Mouse (Mus musculus): Measurements from ENCODE around the gene Atp2c1. TPM values are rescaled to one million over a fixed set of nuclear protein-coding genes. Genes with fewer than 3 reads are reported as not detected.

The Atp2c1 gene
- polyA plus RNA-seq, 1 experiment from 2014 or later = 63.9 TPM

DNA sequence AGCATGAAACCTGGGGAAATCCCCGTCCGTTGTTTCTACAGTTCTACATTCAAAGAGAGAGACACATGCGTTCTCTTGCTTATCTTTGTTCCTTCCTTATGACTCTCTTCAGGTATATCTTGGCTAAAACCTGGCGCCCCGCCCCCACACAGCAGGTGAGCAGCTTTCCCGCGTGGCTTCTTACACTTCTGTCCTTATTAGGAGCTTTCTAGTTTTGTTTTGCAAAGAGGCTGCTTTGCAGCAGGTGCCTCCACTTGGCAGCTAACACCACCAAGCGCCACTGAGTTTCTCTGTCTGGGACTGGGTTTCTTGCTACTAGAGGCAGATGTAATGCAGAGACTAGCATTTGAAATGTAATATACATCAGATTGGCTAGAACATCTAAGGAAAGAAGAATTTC is 10.4 kb upstream of the Atp2c1 start:
- H3K27ac ChIP-seq (replicated peaks; ENCODE audit: low read depth, low read length) = no peak overlapping the region
- no peak overlapping the region for H3K9ac ChIP-seq (replicated peaks; ENCODE audit: low read length)
- ATAC-seq (replicated peaks; ENCODE audit: insufficient number of reproducible peaks, low FRiP score, low TSS enrichment, low read depth) = no peak
- H3K4me3 ChIP-seq (ENCODE audit: low read depth, low read length) = no peak overlapping the region
- no peaks in the 10 kb centered on the region for H3K9me3 ChIP-seq (replicated peaks; ENCODE audit: control insufficient read depth, low read length)
- no peak overlapping the region for H3K4me2 ChIP-seq (ENCODE audit: low read depth, low read length)
- no peaks in the 10 kb centered on the region for H3K36me3 ChIP-seq (replicated peaks; ENCODE audit: control insufficient read depth, insufficient read depth, low read depth, low read length)
- WGBS = 30% methylated on average over 8 of the region's 8 CpGs
- DNase-seq (ENCODE audit: low spot score) = no peak
- H3K27me3 ChIP-seq (ENCODE audit: control insufficient read depth, insufficient read depth, low read length) = no peaks in the 10 kb centered on the region
- H3K4me1 ChIP-seq (ENCODE audit: control insufficient read depth, insufficient read depth, low read length) = no peaks in the 10 kb centered on the region

DNA sequence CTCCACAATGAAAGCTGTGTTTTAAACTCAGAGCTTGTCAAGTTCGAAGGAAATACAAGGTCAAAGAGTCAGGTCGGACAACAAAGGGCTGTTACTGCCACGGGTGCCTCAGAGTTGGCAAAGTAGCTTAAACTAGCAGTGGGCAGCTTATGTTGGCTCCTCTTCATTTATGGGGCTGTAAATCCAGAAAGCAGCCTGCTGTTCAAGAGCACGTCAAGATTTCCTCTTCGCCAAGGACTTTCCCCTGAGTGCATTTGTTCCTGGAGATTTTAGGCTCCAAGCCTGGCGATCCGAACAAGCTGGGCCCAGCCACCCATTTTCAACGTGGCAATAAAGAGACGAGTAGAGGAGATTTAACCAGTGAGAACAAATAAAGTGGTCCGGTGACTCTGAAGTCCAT is 9.8 kb upstream of the Atp2c1 start:
- H3K27ac ChIP-seq (replicated peaks; ENCODE audit: low read depth, low read length) = no peak overlapping the region
- no peak overlapping the region for H3K4me2 ChIP-seq (ENCODE audit: low read depth, low read length)
- no peaks in the 10 kb centered on the region for H3K9me3 ChIP-seq (replicated peaks; ENCODE audit: control insufficient read depth, low read length)
- H3K9ac ChIP-seq (replicated peaks; ENCODE audit: low read length) = no peak overlapping the region
- 53% methylated on average over 10 of the region's 10 CpGs for WGBS
- H3K4me1 ChIP-seq (ENCODE audit: control insufficient read depth, insufficient read depth, low read length) = no peaks in the 10 kb centered on the region
- H3K36me3 ChIP-seq (replicated peaks; ENCODE audit: control insufficient read depth, insufficient read depth, low read depth, low read length) = no peaks in the 10 kb centered on the region
- no peaks in the 10 kb centered on the region for H3K27me3 ChIP-seq (ENCODE audit: control insufficient read depth, insufficient read depth, low read length)
- ATAC-seq (replicated peaks; ENCODE audit: insufficient number of reproducible peaks, low FRiP score, low TSS enrichment, low read depth) (no peak), DNase-seq (ENCODE audit: low spot score) (no peak)
- no peak overlapping the region for H3K4me3 ChIP-seq (ENCODE audit: low read depth, low read length)

DNA sequence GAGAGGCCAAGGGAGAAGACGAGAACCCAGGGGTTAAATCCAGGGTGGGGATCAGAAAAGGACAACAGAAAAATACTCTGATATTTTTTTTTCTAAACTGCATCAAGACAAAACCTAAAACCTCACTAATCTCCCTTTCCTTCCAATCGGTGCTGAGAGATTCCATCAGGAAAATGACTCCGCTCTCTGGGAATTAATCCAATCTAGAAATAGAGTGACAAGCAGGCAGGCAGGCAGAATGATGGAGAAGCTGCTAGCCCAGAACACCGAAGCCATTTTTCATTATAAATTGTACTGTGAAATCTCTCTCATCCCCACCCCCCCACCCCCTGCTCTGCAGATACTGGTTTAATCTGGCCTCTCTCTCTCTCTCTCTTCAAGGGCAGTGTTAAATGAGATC is 1.8 kb downstream of the Atp2c1 start:
- ATAC-seq (replicated peaks; ENCODE audit: insufficient number of reproducible peaks, low FRiP score, low TSS enrichment, low read depth) (no peak), DNase-seq (ENCODE audit: low spot score) (no peak)
- no peaks in the 10 kb centered on the region for H3K27me3 ChIP-seq (ENCODE audit: control insufficient read depth, insufficient read depth, low read length)
- 46% methylated on average over 4 of the region's 4 CpGs for WGBS
- no peak overlapping the region for H3K4me2 ChIP-seq (ENCODE audit: low read depth, low read length)
- H3K36me3 ChIP-seq (replicated peaks; ENCODE audit: control insufficient read depth, insufficient read depth, low read depth, low read length) = no peaks in the 10 kb centered on the region
- H3K9ac ChIP-seq (replicated peaks; ENCODE audit: low read length) = no peak overlapping the region
- no peak overlapping the region for H3K4me3 ChIP-seq (ENCODE audit: low read depth, low read length)
- no peaks in the 10 kb centered on the region for H3K4me1 ChIP-seq (ENCODE audit: control insufficient read depth, insufficient read depth, low read length)
- H3K9me3 ChIP-seq (replicated peaks; ENCODE audit: control insufficient read depth, low read length) = no peaks in the 10 kb centered on the region
- H3K27ac ChIP-seq (replicated peaks; ENCODE audit: low read depth, low read length) = no peak overlapping the region

DNA sequence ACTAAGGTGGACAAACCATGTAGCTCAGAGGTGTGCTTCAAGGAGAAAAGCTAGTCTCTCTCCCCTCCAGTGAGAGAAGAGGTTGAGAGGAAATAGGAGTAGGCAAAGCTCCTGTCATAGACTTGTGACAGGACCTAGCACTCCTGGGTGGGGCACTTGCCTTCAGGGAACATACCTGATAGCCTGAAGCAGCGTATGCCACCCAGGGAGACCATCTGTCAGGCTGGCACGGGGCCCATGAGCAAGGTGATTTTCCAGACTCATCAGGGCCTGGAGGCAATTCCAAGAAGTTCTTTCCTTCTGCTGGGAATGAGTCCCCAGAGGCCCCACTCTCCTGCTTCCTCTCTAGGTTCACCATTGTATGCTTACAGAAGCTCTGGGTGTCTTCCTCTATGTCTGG is 4.1 kb downstream of the Atp2c1 start:
- Histone ChIP-seq H3K9me3 (replicated peaks; ENCODE audit: control insufficient read depth, low read length) (no peaks in the 10 kb centered on the region), H3K4me1 (ENCODE audit: control insufficient read depth, insufficient read depth, low read length) (no peaks in the 10 kb centered on the region), H3K4me3 (ENCODE audit: low read depth, low read length) (no peak overlapping the region), H3K27me3 (ENCODE audit: control insufficient read depth, insufficient read depth, low read length) (no peaks in the 10 kb centered on the region), H3K27ac (replicated peaks; ENCODE audit: low read depth, low read length) (no peak overlapping the region), H3K36me3 (replicated peaks; ENCODE audit: control insufficient read depth, insufficient read depth, low read depth, low read length) (no peaks in the 10 kb centered on the region), H3K9ac (replicated peaks; ENCODE audit: low read length) (no peak overlapping the region), H3K4me2 (ENCODE audit: low read depth, low read length) (no peak overlapping the region)
- no peak for ATAC-seq (replicated peaks; ENCODE audit: insufficient number of reproducible peaks, low FRiP score, low TSS enrichment, low read depth)
- 71% methylated on average over 2 of the region's 2 CpGs for WGBS
- no peak for DNase-seq (ENCODE audit: low spot score)

DNA sequence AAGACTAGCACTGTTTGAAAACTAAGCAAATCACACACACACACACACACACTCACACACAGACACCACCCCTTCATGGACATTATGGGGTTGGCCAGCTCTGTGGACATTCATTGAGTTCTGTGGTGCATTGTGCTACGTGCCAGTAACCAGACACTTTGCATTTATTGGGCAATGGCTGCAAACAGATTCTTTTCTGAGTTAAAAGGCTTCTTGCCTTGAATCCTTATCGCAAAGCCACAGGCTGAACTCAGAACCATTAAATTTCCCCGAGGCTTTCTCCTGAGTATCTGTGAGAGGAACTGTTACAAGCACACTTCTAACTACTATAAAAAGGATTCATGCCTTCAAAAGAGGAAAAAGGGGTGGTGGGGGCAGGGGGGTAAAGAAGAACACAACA is 5.1 kb downstream of the Atp2c1 start:
- H3K4me2 ChIP-seq (ENCODE audit: low read depth, low read length) = no peak overlapping the region
- H3K27me3 ChIP-seq (ENCODE audit: control insufficient read depth, insufficient read depth, low read length) = no peaks in the 10 kb centered on the region
- no peaks in the 10 kb centered on the region for H3K4me1 ChIP-seq (ENCODE audit: control insufficient read depth, insufficient read depth, low read length)
- DNase-seq (ENCODE audit: low spot score) (no peak), ATAC-seq (replicated peaks; ENCODE audit: insufficient number of reproducible peaks, low FRiP score, low TSS enrichment, low read depth) (no peak)
- H3K27ac ChIP-seq (replicated peaks; ENCODE audit: low read depth, low read length) = no peak overlapping the region
- 52% methylated on average over 3 of the region's 3 CpGs for WGBS
- no peak overlapping the region for H3K4me3 ChIP-seq (ENCODE audit: low read depth, low read length)
- H3K9me3 ChIP-seq (replicated peaks; ENCODE audit: control insufficient read depth, low read length) = no peaks in the 10 kb centered on the region
- H3K9ac ChIP-seq (replicated peaks; ENCODE audit: low read length) = no peak overlapping the region
- H3K36me3 ChIP-seq (replicated peaks; ENCODE audit: control insufficient read depth, insufficient read depth, low read depth, low read length) = no peaks in the 10 kb centered on the region

DNA sequence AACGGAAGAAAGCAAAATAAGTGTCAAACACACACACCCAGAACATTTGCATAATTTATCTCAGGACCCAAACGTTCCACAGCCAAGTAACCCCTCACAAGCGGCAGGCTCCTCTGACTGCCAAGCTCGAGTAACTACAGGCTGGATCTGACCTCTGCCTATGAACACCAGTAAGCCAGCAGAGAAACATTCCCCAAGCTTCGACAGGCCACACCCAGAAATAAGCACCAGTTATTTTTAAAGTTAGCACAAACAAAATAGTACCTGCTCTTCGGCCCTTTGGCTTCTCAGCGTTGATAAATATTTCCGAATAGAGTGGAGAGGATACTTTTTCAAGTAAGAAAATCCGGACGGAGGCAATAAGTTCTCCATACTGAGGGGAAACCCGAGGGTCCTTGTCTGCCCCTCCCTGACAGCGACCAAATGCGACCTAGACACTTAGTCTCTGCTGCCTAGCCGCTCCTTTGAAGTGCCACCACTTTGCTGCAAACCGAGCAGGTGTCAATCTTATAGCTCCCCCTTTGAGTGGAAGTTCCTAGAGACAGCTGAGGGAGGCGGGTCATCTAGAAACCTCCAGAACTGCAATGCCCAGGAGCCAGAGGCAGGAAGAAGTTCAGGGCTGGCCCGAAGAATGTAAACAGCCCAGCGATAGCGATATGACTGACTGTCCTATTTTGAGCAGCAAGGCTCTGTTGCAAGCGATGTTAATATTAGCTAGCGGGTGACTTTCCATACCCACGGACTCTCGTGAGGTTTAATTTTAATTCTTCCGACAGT is 6.2 kb downstream of the Atp2c1 start:
- ATAC-seq (replicated peaks; ENCODE audit: insufficient number of reproducible peaks, low FRiP score, low TSS enrichment, low read depth) = no peak
- no peak overlapping the region for H3K4me2 ChIP-seq (ENCODE audit: low read depth, low read length)
- DNase-seq (ENCODE audit: low spot score) = no peak
- no peaks in the 10 kb centered on the region for H3K36me3 ChIP-seq (replicated peaks; ENCODE audit: control insufficient read depth, insufficient read depth, low read depth, low read length)
- no peaks in the 10 kb centered on the region for H3K9me3 ChIP-seq (replicated peaks; ENCODE audit: control insufficient read depth, low read length)
- no peak overlapping the region for H3K4me3 ChIP-seq (ENCODE audit: low read depth, low read length)
- H3K27ac ChIP-seq (replicated peaks; ENCODE audit: low read depth, low read length) = no peak overlapping the region
- H3K27me3 ChIP-seq (ENCODE audit: control insufficient read depth, insufficient read depth, low read length) = no peaks in the 10 kb centered on the region
- no peak overlapping the region for H3K9ac ChIP-seq (replicated peaks; ENCODE audit: low read length)
- no peaks in the 10 kb centered on the region for H3K4me1 ChIP-seq (ENCODE audit: control insufficient read depth, insufficient read depth, low read length)
- WGBS = 62% methylated on average over 24 of the region's 24 CpGs

DNA sequence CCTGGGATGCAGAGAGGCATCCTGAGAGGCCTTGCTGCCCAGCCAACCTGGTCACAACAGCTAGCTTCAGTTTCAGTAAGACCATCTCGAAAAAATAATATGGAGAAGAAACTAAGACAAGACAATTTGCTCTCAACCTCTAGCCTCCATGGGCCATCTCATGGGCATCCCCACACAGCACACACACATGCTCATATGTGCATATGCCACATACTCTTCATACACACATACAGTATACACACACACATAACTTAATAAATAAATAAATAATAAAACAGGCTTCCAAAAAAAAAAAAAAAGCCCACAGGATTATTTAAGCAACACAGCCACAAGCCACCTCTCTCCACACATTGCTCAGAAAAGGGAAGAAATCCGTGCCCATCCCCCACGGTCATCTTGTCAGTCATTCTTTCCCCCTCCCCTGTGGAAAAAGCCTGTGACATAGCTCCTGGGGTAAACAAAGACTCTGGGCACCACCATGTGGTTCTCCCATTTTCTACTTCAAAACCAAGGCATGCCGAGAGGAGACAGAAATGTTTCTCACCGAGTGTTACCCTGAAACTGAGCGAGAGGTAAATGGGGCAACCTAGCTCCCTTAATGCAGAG is 7.7 kb downstream of the Atp2c1 start:
- H3K4me1 ChIP-seq (ENCODE audit: control insufficient read depth, insufficient read depth, low read length) = no peaks in the 10 kb centered on the region
- H3K27me3 ChIP-seq (ENCODE audit: control insufficient read depth, insufficient read depth, low read length) = no peaks in the 10 kb centered on the region
- H3K4me3 ChIP-seq (ENCODE audit: low read depth, low read length) = no peak overlapping the region
- no peaks in the 10 kb centered on the region for H3K36me3 ChIP-seq (replicated peaks; ENCODE audit: control insufficient read depth, insufficient read depth, low read depth, low read length)
- WGBS = 41% methylated on average over 6 of the region's 6 CpGs
- no peak overlapping the region for H3K4me2 ChIP-seq (ENCODE audit: low read depth, low read length)
- no peak overlapping the region for H3K27ac ChIP-seq (replicated peaks; ENCODE audit: low read depth, low read length)
- H3K9me3 ChIP-seq (replicated peaks; ENCODE audit: control insufficient read depth, low read length) = no peaks in the 10 kb centered on the region
- DNase-seq (ENCODE audit: low spot score) (no peak), ATAC-seq (replicated peaks; ENCODE audit: insufficient number of reproducible peaks, low FRiP score, low TSS enrichment, low read depth) (no peak)
- H3K9ac ChIP-seq (replicated peaks; ENCODE audit: low read length) = no peak overlapping the region

DNA sequence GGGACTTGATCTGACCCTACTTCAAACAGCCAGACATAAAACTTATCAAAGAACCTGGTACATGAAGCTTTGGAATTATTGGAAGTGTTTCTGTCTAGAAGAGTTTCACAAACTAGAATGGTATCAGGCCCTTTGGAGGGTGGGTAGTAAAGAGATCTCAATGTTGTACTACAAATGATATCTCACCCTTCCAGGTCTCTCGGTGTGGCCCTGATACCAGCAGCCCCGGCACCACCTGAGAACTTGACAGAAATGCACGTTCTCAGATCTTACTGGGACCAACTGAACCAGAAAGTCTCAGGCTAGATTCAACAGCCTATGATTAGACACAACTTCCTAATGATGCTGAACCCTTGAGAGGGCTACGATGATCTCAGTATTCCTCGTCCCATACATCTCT is 23.4 kb downstream of the Atp2c1 start:
- no peak for ATAC-seq (replicated peaks; ENCODE audit: insufficient number of reproducible peaks, low FRiP score, low TSS enrichment, low read depth)

More for the DNA sequence above, 23.4 kb downstream of the Atp2c1 start:
- Histone ChIP-seq H3K27ac (replicated peaks; ENCODE audit: low read depth, low read length) (no peak overlapping the region), H3K9me3 (replicated peaks; ENCODE audit: control insufficient read depth, low read length) (no peaks in the 10 kb centered on the region), H3K27me3 (ENCODE audit: control insufficient read depth, insufficient read depth, low read length) (no peaks in the 10 kb centered on the region), H3K36me3 (replicated peaks; ENCODE audit: control insufficient read depth, insufficient read depth, low read depth, low read length) (no peaks in the 10 kb centered on the region), H3K9ac (replicated peaks; ENCODE audit: low read length) (no peak overlapping the region), H3K4me3 (ENCODE audit: low read depth, low read length) (no peak overlapping the region), H3K4me1 (ENCODE audit: control insufficient read depth, insufficient read depth, low read length) (no peaks in the 10 kb centered on the region), H3K4me2 (ENCODE audit: low read depth, low read length) (no peak overlapping the region)
- no peak for DNase-seq (ENCODE audit: low spot score)
- 87% methylated on average over 5 of the region's 5 CpGs for WGBS

Data from embryonic facial prominence, embryonic 11.5 days (tissue).